Mouse (Mus musculus) heart, postnatal 0 days (tissue): Measurements from ENCODE around the gene Tnfsf11.

Experiments used
- CTCF ChIP-seq: IDR thresholded peaks from 2 replicates; pipeline ENCODE4 v1.5.1; 2016; ENCODE audit warnings: antibody characterized with exemption, control low read depth, low read depth
- EP300 ChIP-seq: IDR thresholded peaks from 2 replicates; pipeline ENCODE4 v1.6.1; 2016; ENCODE audit warnings: antibody characterized with exemption, low read depth

GRCm38 (mm10) chr14:78323356-78323755 is 15.5 kb upstream of the Tnfsf11 start:
- no peak for TF ChIP-seq CTCF
- no peak for TF ChIP-seq EP300
